Mouse (Mus musculus) liver, embryonic 11.5 days (tissue): ENCODE measurements around the gene Col4a1. TPM values are rescaled to one million over a fixed set of nuclear protein-coding genes. Genes with fewer than 3 reads are reported as not detected.

ENCODE experiments used
- ATAC-seq: fragments of 200-750 bp; cut with Nextera tagmentation; replicated peaks from 2 replicates; pipeline ENCODE4 v1.8.0; 2017; ENCODE audit warnings: moderate number of reproducible peaks, mild to moderate bottlenecking, moderate TSS enrichment, moderate library complexity; ENCODE audit not compliant: low FRiP score
- DNase-seq: peaks from one replicate; pipeline ENCODE4 v3.0.0-alpha.2; 2017; ENCODE audit warnings: low spot score
- H3K27ac ChIP-seq: fragments of 300-500 bp; sonication (generic); 2 replicates; pipeline ENCODE4 v1.5.1; 2014; ENCODE audit warnings: mild to moderate bottlenecking, low read depth, low read length, control low read depth
- H3K27me3 ChIP-seq: fragments of 300-500 bp; sonication (generic); replicated peaks from 2 replicates; pipeline ENCODE4 v1.6.1; 2014; ENCODE audit warnings: low read length, mixed read lengths; ENCODE audit not compliant: control insufficient read depth, insufficient read depth
- H3K36me3 ChIP-seq: fragments of 300-500 bp; sonication (generic); 2 replicates; pipeline ENCODE4 v1.6.1; 2014; ENCODE audit warnings: mild to moderate bottlenecking, low read length, moderate library complexity, mixed read lengths; ENCODE audit not compliant: control insufficient read depth, insufficient read depth
- H3K4me1 ChIP-seq: fragments of 300-500 bp; sonication (generic); replicated peaks from 2 replicates; pipeline ENCODE4 v1.6.1; 2014; ENCODE audit warnings: low read length, mixed read lengths; ENCODE audit not compliant: control insufficient read depth, insufficient read depth
- H3K4me2 ChIP-seq: fragments of 300-500 bp; sonication (generic); 2 replicates; pipeline ENCODE4 v1.6.1; 2014; ENCODE audit warnings: mild to moderate bottlenecking, control low read depth, moderate library complexity
- H3K4me3 ChIP-seq: fragments of 300-500 bp; sonication (generic); 2 replicates; pipeline ENCODE4 v1.5.1; 2014; ENCODE audit warnings: low read depth, low read length, control low read depth
- H3K9ac ChIP-seq: fragments of 300-500 bp; sonication (generic); 2 replicates; pipeline ENCODE4 v1.6.1; 2014; ENCODE audit warnings: low read depth, low read length, control low read depth
- H3K9me3 ChIP-seq: fragments of 300-500 bp; sonication (generic); 2 replicates; pipeline ENCODE4 v1.6.1; 2016; ENCODE audit warnings: low read length, inconsistent platforms, mixed read lengths; ENCODE audit not compliant: control insufficient read depth
- WGBS: fragments of 180-500 bp; shearing (Covaris S2); extraction: QIAGEN DNeasy Blood & Tissue Kit; methylation state at CpG from one replicate; pipeline ENCODE4 v1.1.7; 2014; 5-methylcytosine and 5-hydroxymethylcytosine counted together
- polyA plus RNA-seq: library from polyadenylated mRNA; unstranded; fragments of >200 nt; fragmentation: Nextera tagmentation; extraction: Ambion mirVana; gene quantifications from 2 replicates; pipeline ENCODE4 v1.2.1, GENCODE M21; 2014

Col4a1 gene
- 40.8 and 45.7 TPM in 2 replicates for polyA plus RNA-seq

GRCm38 (mm10) chr8:11312349-11313175 is at the start of gene Col4a1, which contains the start of gene Col4a2:
TSS of gene Col4a1 (minus strand) at chr8:11312826.
TSS of gene Col4a2 (plus strand) at chr8:11312805.
- H3K4me1 ChIP-seq: no peaks in the 10 kb centered on the region; the same call in 1 of the 2 replicates
- H3K4me3 ChIP-seq: peak within 1 kb of the TSS; percentile 60
- H3K9ac ChIP-seq: peak within 1 kb of the TSS; percentile 48
- WGBS: under 1% methylated on average over 83 of the region's 87 CpGs
- no peaks in the 10 kb centered on the region for H3K36me3 ChIP-seq
- no peaks in the 10 kb centered on the region for H3K9me3 ChIP-seq
- H3K4me2 ChIP-seq: peak within 1 kb of the TSS; percentile 72
- DNase-seq: peak; percentile 59
- H3K27me3 ChIP-seq: peaks cover 57% of the 10 kb centered on the region
- peak; percentile 57; the same call in 1 of the 2 replicates for ATAC-seq
- H3K27ac ChIP-seq: no peak within 1 kb of the TSS; the same call in 1 of the 2 replicates

DNA sequence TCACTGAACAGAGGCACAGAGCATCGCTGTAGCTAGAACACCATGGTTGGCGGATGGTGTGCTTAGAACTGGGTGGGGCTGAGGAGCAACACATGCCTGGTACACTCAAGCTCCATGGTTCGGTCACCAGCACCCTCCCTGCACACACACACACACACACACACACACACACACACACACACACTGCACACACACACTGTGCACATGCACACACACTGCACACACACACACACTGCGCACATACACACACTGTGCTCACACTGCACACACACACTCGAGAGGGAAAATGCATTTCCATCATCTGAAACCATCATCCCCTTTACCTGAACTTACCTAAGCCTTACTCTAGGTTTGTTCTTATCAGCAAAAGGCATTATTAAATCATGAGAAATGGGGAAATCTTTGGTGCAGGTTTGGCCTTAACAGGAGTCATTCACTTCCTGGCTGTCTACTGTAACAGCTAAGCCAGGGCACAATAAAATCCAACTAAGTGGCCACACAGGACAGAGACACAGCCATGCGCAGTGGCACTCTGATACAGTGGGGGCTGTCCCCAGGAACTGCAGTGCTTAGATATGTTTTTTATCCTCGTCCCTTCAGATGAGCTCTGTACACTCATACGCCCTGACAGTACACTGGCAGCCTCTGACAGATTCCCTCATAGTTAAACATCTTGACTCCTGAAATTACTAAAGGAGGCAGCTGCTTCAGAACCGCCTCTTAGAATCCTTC is 49.1 kb upstream of the Col4a1 start:
- WGBS: 68% methylated on average over 9 of the region's 9 CpGs
- no peak overlapping the region for H3K27ac ChIP-seq

GRCm38 (mm10) chr8:11359846-11360245 is 47.2 kb upstream of the Col4a1 start:
- Histone ChIP-seq H3K9ac (no peak overlapping the region), H3K4me1 (peaks cover 12% of the 10 kb centered on the region), H3K4me3 (no peak overlapping the region), H3K27me3 (no peaks in the 10 kb centered on the region), H3K27ac (no peak overlapping the region), H3K4me2 (no peak overlapping the region), H3K9me3 (no peaks in the 10 kb centered on the region), H3K36me3 (no peaks in the 10 kb centered on the region)
- ATAC-seq (no peak), DNase-seq (no peak)
- WGBS: 86% methylated on average over 5 of the region's 5 CpGs

More for the DNA sequence above, 49.1 kb upstream of the Col4a1 start:
- no peak for DNase-seq
- Histone ChIP-seq H3K4me1 (peaks cover 12% of the 10 kb centered on the region), H3K4me3 (no peak overlapping the region), H3K4me2 (no peak overlapping the region), H3K27me3 (no peaks in the 10 kb centered on the region), H3K9ac (no peak overlapping the region), H3K36me3 (no peaks in the 10 kb centered on the region), H3K9me3 (no peaks in the 10 kb centered on the region)
- no peak for ATAC-seq

- Histone ChIP-seq H3K4me1 (peaks cover 9% of the 10 kb centered on the region), H3K27me3 (no peaks in the 10 kb centered on the region), H3K4me3 (no peak overlapping the region), H3K4me2 (no peak overlapping the region), H3K36me3 (no peaks in the 10 kb centered on the region), H3K9ac (no peak overlapping the region), H3K27ac (no peak overlapping the region), H3K9me3 (no peaks in the 10 kb centered on the region)
- ATAC-seq: no peak
- WGBS: 52% methylated on average over 7 of the region's 7 CpGs
- DNase-seq: no peak
These were observed 45.4 kb upstream of the Col4a1 start for GRCm38 (mm10) chr8:11357921-11358436.

GRCm38 (mm10) chr8:11356776-11357175 is 44.1 kb upstream of the Col4a1 start:
- Histone ChIP-seq H3K4me2 (no peak overlapping the region), H3K4me1 (peaks cover 4% of the 10 kb centered on the region), H3K27me3 (no peaks in the 10 kb centered on the region), H3K9ac (no peak overlapping the region), H3K27ac (no peak overlapping the region), H3K36me3 (no peaks in the 10 kb centered on the region), H3K9me3 (no peaks in the 10 kb centered on the region), H3K4me3 (no peak overlapping the region)
- ATAC-seq (no peak), DNase-seq (no peak)
- 45% methylated on average over 8 of the region's 8 CpGs for WGBS

DNA sequence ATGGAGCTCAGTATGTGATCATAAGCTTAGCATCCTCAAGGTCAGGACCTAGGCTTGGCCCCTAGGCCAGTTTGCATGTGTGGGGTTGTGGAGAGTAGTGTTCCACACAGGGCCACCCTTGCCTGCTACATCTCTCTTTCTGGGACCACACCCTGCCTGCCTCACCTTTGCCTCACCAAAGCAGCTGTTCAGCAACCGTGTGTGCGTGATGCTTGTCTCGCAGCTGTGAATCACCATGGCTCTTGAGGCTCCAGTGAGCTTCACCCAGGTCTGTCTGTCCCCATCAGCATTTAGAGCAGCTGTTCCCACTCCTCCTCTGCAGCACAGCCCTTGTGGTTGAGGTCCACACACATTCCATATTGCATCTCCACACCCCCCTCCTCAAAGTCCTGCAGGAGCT is 43.3 kb upstream of the Col4a1 start:
- no peaks in the 10 kb centered on the region for H3K9me3 ChIP-seq
- DNase-seq: no peak
- 88% methylated on average over 3 of the region's 3 CpGs for WGBS

GRCm38 (mm10) chr8:11354800-11355451 is 42.3 kb upstream of the Col4a1 start:
- 86% methylated on average over 8 of the region's 8 CpGs for WGBS
- Histone ChIP-seq H3K27me3 (no peaks in the 10 kb centered on the region), H3K4me2 (no peak overlapping the region), H3K4me3 (no peak overlapping the region), H3K36me3 (no peaks in the 10 kb centered on the region), H3K27ac (no peak overlapping the region), H3K4me1 (no peaks in the 10 kb centered on the region), H3K9ac (no peak overlapping the region), H3K9me3 (no peaks in the 10 kb centered on the region)
- no peak for DNase-seq
- ATAC-seq: no peak

More for the DNA sequence above, 43.3 kb upstream of the Col4a1 start:
- Histone ChIP-seq H3K27ac (no peak overlapping the region), H3K4me1 (peaks cover 4% of the 10 kb centered on the region), H3K36me3 (no peaks in the 10 kb centered on the region), H3K9ac (no peak overlapping the region), H3K27me3 (no peaks in the 10 kb centered on the region), H3K4me3 (no peak overlapping the region), H3K4me2 (no peak overlapping the region)
- ATAC-seq: no peak

DNA sequence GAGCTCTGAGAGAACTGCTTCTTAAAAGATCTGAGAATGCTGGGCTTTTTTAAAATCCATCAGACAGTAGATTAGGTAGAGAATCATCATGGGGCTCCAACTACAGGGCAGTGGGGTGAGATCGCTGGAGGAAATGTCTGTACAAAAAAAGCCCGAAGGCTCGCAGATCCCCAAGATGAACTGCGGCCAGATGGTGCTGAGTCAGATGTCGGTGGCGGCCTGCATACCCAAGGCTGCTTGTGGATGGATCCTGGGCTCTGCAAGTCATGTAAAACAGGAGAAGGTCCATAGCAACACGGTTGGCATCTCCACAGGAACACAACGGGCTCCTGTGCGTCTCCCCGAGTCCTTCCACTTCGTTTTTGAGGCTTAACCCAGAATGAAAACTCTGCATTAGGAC is 39.9 kb upstream of the Col4a1 start:
- ATAC-seq (no peak), DNase-seq (no peak)
- no peaks in the 10 kb centered on the region for H3K27me3 ChIP-seq
- WGBS: 75% methylated on average over 11 of the region's 11 CpGs
- no peak overlapping the region for H3K9ac ChIP-seq
- H3K36me3 ChIP-seq: no peaks in the 10 kb centered on the region
- no peak overlapping the region for H3K4me3 ChIP-seq
- H3K4me2 ChIP-seq: no peak overlapping the region
- no peaks in the 10 kb centered on the region for H3K9me3 ChIP-seq
- H3K27ac ChIP-seq: no peak overlapping the region
- H3K4me1 ChIP-seq: 0 out of 2 replicates have a peak, but pooled peaks cover under 1% of the 10 kb centered on the region
